Mouse (Mus musculus): Measurements from ENCODE around the gene Cdc42ep1. TPM values are rescaled to one million over a fixed set of nuclear protein-coding genes. Genes with fewer than 3 reads are reported as not detected.
A peak's percentile ranks its signal among the peaks of the same experiment; 100 is the strongest.

Gene Cdc42ep1
- total and polyA plus RNA-seq, 2 experiments from 2014 or later = 18.1 to 20.6 TPM

DNA sequence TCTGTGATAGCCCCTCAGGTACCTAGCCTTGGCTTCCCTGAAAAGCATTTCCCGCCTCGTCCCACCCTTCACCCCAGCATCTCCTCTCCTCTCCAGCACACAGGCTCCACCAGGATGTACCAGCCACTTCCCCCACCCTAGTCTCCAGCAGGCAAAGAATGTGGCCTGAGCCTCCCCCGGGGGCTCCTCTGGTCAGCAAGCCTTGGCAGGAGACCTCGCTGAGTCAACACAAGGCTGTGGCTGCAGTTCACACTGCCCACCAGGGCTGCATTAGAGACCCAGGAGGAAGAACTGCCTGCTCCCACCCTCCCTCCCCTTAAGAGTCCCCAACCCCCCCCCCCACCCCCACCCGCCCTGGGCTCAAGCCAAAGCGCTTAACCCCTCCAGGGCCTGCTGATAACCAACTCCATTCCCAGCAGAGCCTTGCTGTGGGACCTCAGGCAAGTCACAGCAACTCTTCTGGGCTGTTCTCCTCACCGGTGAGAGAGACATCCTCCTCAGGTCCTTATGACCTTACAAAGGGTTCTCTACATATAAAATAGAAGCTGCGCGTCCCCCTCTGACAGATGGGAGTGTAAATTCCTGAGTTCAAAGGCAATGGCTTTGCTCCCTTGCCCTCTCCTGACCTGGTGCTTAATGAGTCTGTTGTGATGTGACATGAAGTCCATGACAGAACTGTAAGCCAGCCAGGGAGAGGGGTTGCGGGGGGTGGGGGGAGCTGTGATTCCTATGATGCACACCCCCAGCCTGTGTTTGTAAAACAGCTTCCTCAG lies 8.0 kb upstream of the Cdc42ep1 start:
- H3K9me3 ChIP-seq (ENCODE audit: low read length) = no peaks in the 10 kb centered on the region
- H3K4me1 ChIP-seq (ENCODE audit: insufficient read depth, low read length) = peaks cover 18% of the 10 kb centered on the region; the same call in 1 of the 2 replicates
- ATAC-seq (no peak), DNase-seq (ENCODE audit: low spot score) (no peak)
- H3K27me3 ChIP-seq (ENCODE audit: insufficient read depth, low read length) = no peaks in the 10 kb centered on the region
- peak overlapping the region; percentile 70 for H3K27ac ChIP-seq
- no peak overlapping the region for H3K9ac ChIP-seq (replicated peaks; ENCODE audit: low read length)
- 40% methylated on average over 10 of the region's 10 CpGs for WGBS
- H3K4me3 ChIP-seq (ENCODE audit: low read length) = no peak overlapping the region
- no peak for TF ChIP-seq CTCF (IDR thresholded peaks at IDR 0.05; ENCODE audit: low read depth)
- H3K36me3 ChIP-seq (ENCODE audit: insufficient read depth, low read length) = no peaks in the 10 kb centered on the region
- H3K4me2 ChIP-seq (ENCODE audit: low read depth, low read length) = no peak overlapping the region

DNA sequence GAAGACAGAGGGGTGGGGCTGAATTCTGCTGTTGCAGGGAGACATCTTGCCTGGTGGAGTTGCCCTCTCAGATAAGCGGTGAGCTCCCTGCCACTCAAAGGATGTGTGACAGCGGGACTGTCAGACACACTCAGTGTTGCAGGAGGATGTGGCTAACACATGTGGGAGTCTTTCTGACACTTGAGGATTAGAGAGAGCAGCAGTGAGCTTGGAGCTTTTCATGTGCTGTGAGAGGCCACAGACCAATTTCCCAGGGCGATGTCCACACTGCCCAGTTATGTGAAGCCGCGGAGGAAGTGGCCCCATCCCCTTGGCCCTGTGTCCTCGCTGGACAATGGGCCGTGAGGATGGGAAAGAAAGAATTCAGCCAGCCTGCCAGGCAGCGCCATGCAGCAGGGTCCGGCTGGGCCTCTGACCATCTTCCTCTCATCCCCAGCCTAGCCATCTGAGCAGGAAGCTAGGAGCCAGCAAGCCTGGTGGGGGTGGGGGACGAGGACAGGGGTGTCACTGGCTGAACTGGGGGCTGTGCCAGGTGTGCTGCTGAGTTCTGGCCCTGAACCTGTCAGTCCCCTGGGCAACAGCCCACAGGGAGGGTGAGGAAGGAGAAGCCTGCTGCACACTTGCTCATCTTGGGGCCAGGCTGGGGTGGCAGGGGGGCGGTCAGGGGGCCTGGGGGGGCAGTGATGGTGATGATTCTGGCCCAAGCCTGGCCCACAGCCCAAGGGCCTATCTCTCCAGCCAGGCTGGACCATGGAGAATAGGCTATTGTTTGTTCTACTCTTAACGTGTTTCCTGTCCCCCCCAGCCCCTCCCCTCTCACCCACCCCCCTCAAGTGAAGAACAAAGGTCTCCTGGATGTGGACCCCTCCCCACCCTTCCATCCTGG lies 7.0 kb upstream of the Cdc42ep1 start:
- no peak for TF ChIP-seq CTCF (IDR thresholded peaks at IDR 0.05; ENCODE audit: low read depth)
- Histone ChIP-seq H3K4me1 (ENCODE audit: insufficient read depth, low read length) (peaks cover 27% of the 10 kb centered on the region), H3K36me3 (ENCODE audit: insufficient read depth, low read length) (no peaks in the 10 kb centered on the region), H3K9me3 (ENCODE audit: low read length) (no peaks in the 10 kb centered on the region), H3K9ac (replicated peaks; ENCODE audit: low read length) (no peak overlapping the region), H3K27me3 (ENCODE audit: insufficient read depth, low read length) (no peaks in the 10 kb centered on the region), H3K4me2 (ENCODE audit: low read depth, low read length) (no peak overlapping the region), H3K4me3 (ENCODE audit: low read length) (no peak overlapping the region), H3K27ac (peak overlapping the region; percentile 70)
- peak; percentile 72 for DNase-seq (ENCODE audit: low spot score)
- peak; percentile 57 for ATAC-seq
- 10% methylated on average over 11 of the region's 12 CpGs for WGBS

DNA sequence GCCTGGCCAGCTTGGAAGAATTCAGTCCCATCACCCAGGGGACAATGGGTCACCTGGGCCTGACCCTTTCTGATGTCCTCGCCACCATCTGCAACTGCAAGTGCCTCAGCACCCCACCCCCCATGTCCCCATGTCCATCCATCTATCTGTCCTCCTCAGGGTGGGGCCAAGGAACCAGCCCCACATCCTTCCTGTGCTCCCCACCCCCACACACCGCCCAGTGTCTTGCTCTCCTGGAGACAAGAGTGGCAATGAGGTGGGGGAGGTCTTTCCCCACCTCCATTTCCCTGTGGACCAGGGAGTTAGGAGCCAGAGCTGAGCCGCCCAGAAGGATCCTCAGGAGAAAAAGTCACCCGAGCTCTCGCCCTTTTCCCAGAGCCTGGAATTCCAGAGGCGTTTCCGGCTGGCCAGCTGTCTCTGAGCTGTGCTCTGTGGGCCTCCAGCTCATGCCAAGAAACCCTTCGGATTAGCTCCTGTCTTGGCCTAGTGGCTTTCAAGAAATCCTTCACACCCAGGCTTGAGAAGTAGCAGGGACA lies 6.3 kb upstream of the Cdc42ep1 start:
- Histone ChIP-seq H3K9ac (replicated peaks; ENCODE audit: low read length) (no peak overlapping the region), H3K27me3 (ENCODE audit: insufficient read depth, low read length) (no peaks in the 10 kb centered on the region), H3K9me3 (ENCODE audit: low read length) (no peaks in the 10 kb centered on the region), H3K4me2 (ENCODE audit: low read depth, low read length) (no peak overlapping the region), H3K4me3 (ENCODE audit: low read length) (no peak overlapping the region), H3K36me3 (ENCODE audit: insufficient read depth, low read length) (no peaks in the 10 kb centered on the region), H3K27ac (peak overlapping the region; percentile 70), H3K4me1 (ENCODE audit: insufficient read depth, low read length) (peaks cover 30% of the 10 kb centered on the region)
- TF ChIP-seq CTCF (IDR thresholded peaks at IDR 0.05; ENCODE audit: low read depth) = no peak
- WGBS = 26% methylated on average over 8 of the region's 8 CpGs
- no peak for ATAC-seq
- peak; percentile 55 for DNase-seq (ENCODE audit: low spot score)

DNA sequence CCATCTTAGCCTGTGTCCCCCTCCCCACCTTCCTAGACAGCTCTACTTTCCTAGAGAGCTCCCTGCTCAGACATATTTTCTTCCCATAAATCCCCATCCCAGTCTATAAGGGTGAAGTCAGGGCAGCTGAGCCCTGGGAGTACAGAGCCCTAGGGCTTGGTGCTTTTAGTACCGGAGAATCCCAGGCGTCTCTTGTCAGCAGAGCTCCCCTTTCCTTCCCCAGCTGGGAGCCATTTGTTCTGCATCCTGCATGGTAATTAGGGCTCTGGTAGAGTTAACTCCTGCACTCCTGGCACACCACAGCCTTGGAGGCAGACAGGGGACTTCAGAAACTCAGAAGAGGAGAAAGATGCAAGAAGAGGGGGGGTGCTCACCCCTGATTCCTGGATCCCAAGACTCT lies 2.7 kb upstream of the Cdc42ep1 start:
- no peak for ATAC-seq
- Histone ChIP-seq H3K4me2 (ENCODE audit: low read depth, low read length) (no peak overlapping the region), H3K27me3 (ENCODE audit: insufficient read depth, low read length) (peaks cover 7% of the 10 kb centered on the region; the same call in 1 of the 2 replicates), H3K4me3 (ENCODE audit: low read length) (no peak overlapping the region), H3K9ac (replicated peaks; ENCODE audit: low read length) (no peak overlapping the region), H3K9me3 (ENCODE audit: low read length) (no peaks in the 10 kb centered on the region), H3K4me1 (ENCODE audit: insufficient read depth, low read length) (peaks cover 27% of the 10 kb centered on the region), H3K27ac (peak overlapping the region; percentile 36; the same call in 1 of the 2 replicates), H3K36me3 (ENCODE audit: insufficient read depth, low read length) (no peaks in the 10 kb centered on the region)
- TF ChIP-seq CTCF (IDR thresholded peaks at IDR 0.05; ENCODE audit: low read depth) = no peak
- WGBS = 10% methylated on average over 2 of the region's 2 CpGs
- peak; percentile 62 for DNase-seq (ENCODE audit: low spot score)

DNA sequence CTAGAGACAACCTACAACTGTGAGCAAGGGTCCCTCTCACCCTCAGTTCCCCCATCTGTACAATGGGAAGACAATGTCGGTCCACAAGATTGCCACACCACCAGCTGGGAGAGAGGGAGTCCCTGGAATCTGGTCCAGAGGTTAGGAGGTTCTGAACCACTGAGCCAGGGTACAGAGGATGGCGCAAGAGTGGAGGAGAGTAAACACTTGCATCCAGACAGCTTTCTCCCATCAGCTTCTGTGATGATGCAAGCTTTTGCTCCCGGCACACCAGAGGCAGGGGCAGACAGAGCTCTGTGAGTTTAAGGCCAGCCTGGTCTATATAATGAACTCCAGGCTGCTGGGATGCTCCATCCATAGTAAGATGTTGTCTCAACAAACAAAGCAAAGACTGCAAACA lies 2.2 kb upstream of the Cdc42ep1 start:
- WGBS = 52% methylated on average over 3 of the region's 3 CpGs

DNA sequence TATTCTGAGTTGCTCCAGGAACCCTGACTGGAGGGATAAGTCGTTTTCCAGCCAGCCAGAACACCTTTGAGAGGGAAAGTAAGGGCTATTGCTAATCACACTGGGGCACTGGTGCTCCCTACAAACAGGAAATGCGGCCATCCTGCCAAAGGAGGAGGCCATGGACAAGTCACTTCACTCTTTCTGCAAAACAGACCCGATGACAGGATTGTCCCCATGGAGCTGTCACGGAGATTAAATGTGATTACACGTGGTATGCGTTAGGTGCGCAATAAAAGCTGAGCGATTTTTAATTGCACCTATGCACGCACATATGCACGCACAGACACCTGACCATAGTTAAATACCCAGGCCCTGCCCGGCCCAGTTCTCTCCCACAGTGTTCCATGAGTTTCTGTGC lies 1.7 kb upstream of the Cdc42ep1 start:
- Histone ChIP-seq H3K4me3 (ENCODE audit: low read length) (no peak overlapping the region), H3K27ac (no peak overlapping the region), H3K36me3 (ENCODE audit: insufficient read depth, low read length) (no peaks in the 10 kb centered on the region), H3K9me3 (ENCODE audit: low read length) (no peaks in the 10 kb centered on the region), H3K4me2 (ENCODE audit: low read depth, low read length) (no peak overlapping the region), H3K9ac (replicated peaks; ENCODE audit: low read length) (no peak overlapping the region), H3K4me1 (ENCODE audit: insufficient read depth, low read length) (peaks cover 18% of the 10 kb centered on the region), H3K27me3 (ENCODE audit: insufficient read depth, low read length) (peaks cover 7% of the 10 kb centered on the region; the same call in 1 of the 2 replicates)
- WGBS = 40% methylated on average over 11 of the region's 11 CpGs
- no peak for TF ChIP-seq CTCF (IDR thresholded peaks at IDR 0.05; ENCODE audit: low read depth)
- no peak for DNase-seq (ENCODE audit: low spot score)
- no peak for ATAC-seq

More for the DNA sequence above, 2.2 kb upstream of the Cdc42ep1 start:
- H3K4me1 ChIP-seq (ENCODE audit: insufficient read depth, low read length) = peaks cover 24% of the 10 kb centered on the region
- no peaks in the 10 kb centered on the region for H3K9me3 ChIP-seq (ENCODE audit: low read length)
- peaks cover 7% of the 10 kb centered on the region; the same call in 1 of the 2 replicates for H3K27me3 ChIP-seq (ENCODE audit: insufficient read depth, low read length)
- H3K36me3 ChIP-seq (ENCODE audit: insufficient read depth, low read length) = no peaks in the 10 kb centered on the region
- no peak for TF ChIP-seq CTCF (IDR thresholded peaks at IDR 0.05; ENCODE audit: low read depth)
- H3K9ac ChIP-seq (replicated peaks; ENCODE audit: low read length) = no peak overlapping the region
- no peak overlapping the region for H3K4me2 ChIP-seq (ENCODE audit: low read depth, low read length)
- H3K27ac ChIP-seq = no peak overlapping the region
- no peak overlapping the region for H3K4me3 ChIP-seq (ENCODE audit: low read length)
- ATAC-seq = no peak
- no peak for DNase-seq (ENCODE audit: low spot score)

Measured in hindbrain, postnatal 0 days (tissue).